Mouse (Mus musculus) hindbrain, embryonic 11.5 days (tissue): ENCODE measurements at regions not wholly inside any gene's neighbourhood (a gene's known extent, or its start where the extent isn't known, plus 50 kb on each side); places are given as distances from the start of the nearest gene placed in this dataset.

ENCODE experiments used
- ATAC-seq: fragments of 200-750 bp; cut with Nextera tagmentation; 2 replicates; pipeline ENCODE4 v1.8.0; 2017; ENCODE audit warnings: mild to moderate bottlenecking, moderate TSS enrichment, moderate library complexity; ENCODE audit not compliant: low FRiP score
- DNase-seq: peaks from one replicate; pipeline ENCODE4 v3.0.0-alpha.2; 2015; ENCODE audit warnings: low spot score
- H3K27ac ChIP-seq: fragments of 300-500 bp; sonication (generic); 2 replicates; pipeline ENCODE4 v1.5.1; 2014; ENCODE audit warnings: mild to moderate bottlenecking, low read depth, low read length
- H3K27me3 ChIP-seq: fragments of 300-500 bp; sonication (generic); 2 replicates; pipeline ENCODE4 v1.6.1; 2014; ENCODE audit warnings: mild to moderate bottlenecking, low read length, moderate library complexity, mixed read lengths; ENCODE audit not compliant: control insufficient read depth, insufficient read depth
- H3K36me3 ChIP-seq: fragments of 300-500 bp; sonication (generic); 2 replicates; pipeline ENCODE4 v1.6.1; 2014; ENCODE audit warnings: mild to moderate bottlenecking, low read length, moderate library complexity, mixed read lengths; ENCODE audit not compliant: control insufficient read depth, insufficient read depth
- H3K4me1 ChIP-seq: fragments of 300-500 bp; sonication (generic); replicated peaks from 2 replicates; pipeline ENCODE4 v1.6.1; 2014; ENCODE audit warnings: low read length, mixed read lengths; ENCODE audit not compliant: control insufficient read depth, insufficient read depth
- H3K4me2 ChIP-seq: fragments of 300-500 bp; sonication (generic); replicated peaks from 2 replicates; pipeline ENCODE4 v1.6.1; 2014; ENCODE audit warnings: mild to moderate bottlenecking, low read depth, low read length
- H3K4me3 ChIP-seq: fragments of 300-500 bp; sonication (generic); 2 replicates; pipeline ENCODE4 v1.5.1; 2014; ENCODE audit warnings: low read depth, low read length
- H3K9ac ChIP-seq: fragments of 300-500 bp; sonication (generic); 2 replicates; pipeline ENCODE4 v1.6.1; 2014; ENCODE audit warnings: low read depth, low read length
- H3K9me3 ChIP-seq: fragments of 300-500 bp; sonication (generic); 2 replicates; pipeline ENCODE4 v1.6.1; 2016; ENCODE audit warnings: low read length; ENCODE audit not compliant: control insufficient read depth
- WGBS: fragments of 180-500 bp; shearing (Covaris S2); extraction: QIAGEN DNeasy Blood & Tissue Kit; methylation state at CpG from one replicate; pipeline ENCODE4 v1.1.7; 2014; 5-methylcytosine and 5-hydroxymethylcytosine counted together

DNA sequence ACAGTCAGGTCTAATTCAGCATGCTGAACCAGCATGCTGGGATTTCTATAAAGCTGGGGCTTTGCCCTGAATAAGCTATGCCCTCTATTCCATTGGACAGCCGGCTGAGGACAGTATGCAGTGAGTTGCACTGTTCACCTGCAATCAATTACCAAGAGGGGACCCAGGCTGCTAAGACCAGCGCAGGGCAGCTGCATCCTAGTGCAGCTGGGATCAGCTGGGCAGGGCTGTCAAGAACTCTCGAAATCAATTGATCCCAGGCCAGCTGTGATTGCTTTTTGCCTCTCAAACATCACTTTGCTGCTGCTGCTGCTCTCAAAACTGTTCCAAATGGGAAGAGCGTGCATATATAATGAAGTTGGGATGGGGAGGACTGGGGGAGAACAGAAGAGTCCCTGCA, 196.3 kb upstream of the Ferd3l start:
- no peak overlapping the region for H3K4me2 ChIP-seq
- WGBS: 48% methylated on average over 4 of the region's 4 CpGs
- no peak overlapping the region for H3K4me3 ChIP-seq
- H3K27ac ChIP-seq: no peak overlapping the region
- no peaks in the 10 kb centered on the region for H3K36me3 ChIP-seq
- no peaks in the 10 kb centered on the region for H3K9me3 ChIP-seq
- DNase-seq: peak; percentile 29
- H3K9ac ChIP-seq: no peak overlapping the region
- no peaks in the 10 kb centered on the region for H3K27me3 ChIP-seq
- ATAC-seq: peak; percentile 77
- H3K4me1 ChIP-seq: no peaks in the 10 kb centered on the region

DNA sequence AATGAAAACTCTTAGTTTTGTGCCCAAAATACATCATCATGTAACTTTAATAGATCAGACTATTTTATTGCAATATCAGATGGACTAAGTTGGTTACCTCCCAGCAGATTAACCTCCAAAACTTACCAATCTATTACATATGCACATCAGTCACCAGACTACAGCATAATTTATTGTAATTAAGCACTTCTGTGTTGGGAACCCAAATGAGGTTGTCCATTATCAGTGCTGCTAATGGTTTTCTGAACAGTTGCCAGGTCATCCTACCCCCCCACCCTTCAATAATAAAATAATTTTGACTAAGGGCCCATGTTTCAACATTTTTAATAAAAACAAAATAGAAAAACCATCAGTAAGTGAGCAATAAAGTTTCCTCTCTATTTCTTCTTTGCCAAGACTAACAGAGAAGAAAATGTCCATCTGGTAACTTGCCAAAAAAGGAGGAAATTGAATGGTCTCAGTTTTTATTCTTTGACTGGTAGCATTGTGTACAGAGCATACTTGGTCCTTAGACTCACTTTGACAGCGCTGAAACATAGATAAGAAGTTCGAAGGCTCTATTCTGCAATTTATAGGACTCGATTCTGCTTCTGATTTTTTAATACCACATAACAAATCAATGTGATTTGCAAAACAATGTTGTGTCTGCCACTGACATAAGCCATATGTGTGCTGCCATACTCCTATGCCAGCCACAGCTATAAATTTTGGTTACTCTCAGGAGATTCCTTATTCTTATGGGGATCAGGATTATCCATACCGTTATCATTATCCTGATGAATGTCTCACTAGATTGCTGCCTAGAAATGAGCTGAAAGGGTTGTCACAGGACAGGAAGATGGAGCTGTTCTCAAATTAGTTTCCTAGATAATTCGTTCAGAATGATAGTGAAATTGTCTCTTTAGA, 152.4 kb upstream of the Ferd3l start:
- ATAC-seq (no peak), DNase-seq (no peak)
- Histone ChIP-seq H3K9me3 (no peaks in the 10 kb centered on the region), H3K27me3 (no peaks in the 10 kb centered on the region), H3K4me2 (no peak overlapping the region), H3K27ac (no peak overlapping the region), H3K36me3 (no peaks in the 10 kb centered on the region), H3K4me3 (no peak overlapping the region), H3K9ac (no peak overlapping the region), H3K4me1 (no peaks in the 10 kb centered on the region)
- 78% methylated on average over 5 of the region's 5 CpGs for WGBS

GRCm38 (mm10) chr12:33778477-33778876, 149.7 kb upstream of the Ferd3l start:
- DNase-seq: peak; percentile 27
- no peaks in the 10 kb centered on the region for H3K27me3 ChIP-seq
- no peak overlapping the region for H3K4me3 ChIP-seq
- 23% methylated on average over 4 of the region's 4 CpGs for WGBS
- no peak overlapping the region for H3K9ac ChIP-seq
- H3K36me3 ChIP-seq: no peaks in the 10 kb centered on the region
- H3K4me2 ChIP-seq: no peak overlapping the region
- ATAC-seq: peak; percentile 65
- H3K9me3 ChIP-seq: no peaks in the 10 kb centered on the region
- H3K27ac ChIP-seq: no peak overlapping the region
- H3K4me1 ChIP-seq: no peaks in the 10 kb centered on the region

DNA sequence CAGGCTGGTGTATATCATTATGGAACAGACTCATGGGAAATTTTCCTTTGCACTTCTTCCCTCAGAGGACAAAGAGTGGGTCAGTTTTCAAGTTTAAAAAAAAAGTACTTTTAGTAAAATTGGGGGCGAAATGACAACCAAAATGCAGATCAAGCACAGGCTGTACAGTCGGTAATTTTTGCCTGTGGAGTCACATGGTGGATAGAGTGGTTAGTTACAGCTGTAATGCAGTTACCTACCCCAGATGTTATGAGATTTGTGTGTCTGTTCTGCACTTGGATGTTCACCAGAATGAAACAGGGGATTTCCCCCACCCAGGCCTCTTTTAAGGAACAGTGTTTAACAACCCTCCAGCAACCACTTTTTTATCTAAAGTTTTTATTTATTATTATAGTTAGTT, 148.3 kb upstream of the Ferd3l start:
- no peak overlapping the region for H3K4me3 ChIP-seq
- H3K36me3 ChIP-seq: no peaks in the 10 kb centered on the region
- no peak for DNase-seq
- H3K9me3 ChIP-seq: no peaks in the 10 kb centered on the region
- H3K27me3 ChIP-seq: no peaks in the 10 kb centered on the region
- H3K4me2 ChIP-seq: no peak overlapping the region
- H3K4me1 ChIP-seq: no peaks in the 10 kb centered on the region
- ATAC-seq: no peak
- H3K27ac ChIP-seq: no peak overlapping the region
- WGBS: 78% methylated on average over 2 of the region's 2 CpGs
- no peak overlapping the region for H3K9ac ChIP-seq

GRCm38 (mm10) chr12:33804206-33804791, 123.9 kb upstream of the Ferd3l start:
- no peaks in the 10 kb centered on the region for H3K9me3 ChIP-seq
- H3K4me2 ChIP-seq: no peak overlapping the region
- ATAC-seq: no peak
- no peaks in the 10 kb centered on the region for H3K36me3 ChIP-seq
- no peaks in the 10 kb centered on the region for H3K4me1 ChIP-seq
- no peak overlapping the region for H3K9ac ChIP-seq
- WGBS: 75% methylated on average over 10 of the region's 10 CpGs
- H3K4me3 ChIP-seq: no peak overlapping the region
- no peak overlapping the region for H3K27ac ChIP-seq
- no peaks in the 10 kb centered on the region for H3K27me3 ChIP-seq
- DNase-seq: no peak

DNA sequence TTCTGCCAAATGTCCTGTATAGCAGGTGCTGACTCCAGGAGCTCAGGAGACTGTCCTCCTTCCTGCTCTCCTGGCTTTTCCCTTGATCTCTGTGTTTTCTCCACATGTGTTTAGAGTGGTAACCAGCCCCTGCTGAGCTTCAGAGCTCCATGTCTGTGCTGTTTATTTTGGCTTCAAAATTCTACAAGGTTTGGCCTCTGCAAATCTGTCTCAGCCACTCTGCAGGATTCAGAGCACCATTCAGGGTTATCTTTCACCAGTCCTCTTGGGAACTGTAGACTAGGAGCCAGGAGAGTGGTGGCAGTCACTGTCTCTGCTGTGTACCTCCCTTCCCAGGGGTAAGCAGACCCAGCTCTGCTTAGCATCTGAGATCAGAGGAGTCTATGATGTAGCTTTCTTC, 102.7 kb upstream of the Ferd3l start:
- no peak overlapping the region for H3K27ac ChIP-seq
- H3K4me3 ChIP-seq: no peak overlapping the region
- H3K9me3 ChIP-seq: no peaks in the 10 kb centered on the region
- H3K27me3 ChIP-seq: no peaks in the 10 kb centered on the region
- no peaks in the 10 kb centered on the region for H3K36me3 ChIP-seq
- H3K4me2 ChIP-seq: no peak overlapping the region
- no peak for ATAC-seq
- no peaks in the 10 kb centered on the region for H3K4me1 ChIP-seq
- H3K9ac ChIP-seq: no peak overlapping the region
- DNase-seq: no peak

DNA sequence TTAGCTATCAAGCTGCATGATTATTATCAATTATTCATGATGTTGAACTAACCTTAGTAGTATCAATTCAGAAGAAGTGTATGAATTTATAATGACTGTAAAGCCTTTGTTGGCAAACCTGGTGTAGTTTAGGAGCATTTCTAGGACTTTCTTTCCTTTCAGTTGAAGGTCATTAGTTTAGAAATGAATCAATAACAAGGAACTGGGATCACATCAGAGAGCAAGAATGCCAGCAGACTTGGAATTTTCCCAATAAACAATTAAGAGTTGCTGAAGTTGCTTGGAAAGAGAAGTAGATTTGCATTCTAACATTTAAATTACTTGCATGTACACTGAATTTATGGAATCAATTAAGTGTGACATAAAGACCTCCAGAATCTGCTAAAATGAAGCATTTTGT, 79.1 kb upstream of the Ferd3l start:
- no peaks in the 10 kb centered on the region for H3K27me3 ChIP-seq
- no peaks in the 10 kb centered on the region for H3K9me3 ChIP-seq
- H3K4me2 ChIP-seq: no peak overlapping the region
- no peak overlapping the region for H3K27ac ChIP-seq
- ATAC-seq: no peak
- no peaks in the 10 kb centered on the region for H3K36me3 ChIP-seq
- no peaks in the 10 kb centered on the region for H3K4me1 ChIP-seq
- H3K4me3 ChIP-seq: no peak overlapping the region
- no peak overlapping the region for H3K9ac ChIP-seq
- no peak for DNase-seq

DNA sequence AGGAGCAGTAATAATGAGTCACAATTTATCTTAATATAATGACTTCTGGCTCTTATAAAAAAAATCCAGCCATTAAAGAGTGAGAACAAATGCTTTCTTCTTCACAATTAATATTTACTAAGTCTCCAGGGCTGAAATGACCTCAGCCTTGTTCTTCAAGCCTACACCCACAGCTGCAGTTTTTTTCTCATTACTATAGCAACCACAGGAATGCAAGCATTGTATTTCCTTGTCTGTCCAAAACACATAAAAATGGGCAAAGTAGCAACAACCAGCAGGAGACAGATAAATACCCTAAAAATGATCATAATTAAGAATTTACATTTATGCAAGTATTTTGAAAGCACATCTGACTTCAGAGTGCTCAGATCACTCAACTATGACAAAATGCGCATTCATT, 76.5 kb upstream of the Ferd3l start:
- ATAC-seq (no peak), DNase-seq (peak; percentile 37)
- H3K4me2 ChIP-seq: no peak overlapping the region
- H3K4me1 ChIP-seq: no peaks in the 10 kb centered on the region
- no peaks in the 10 kb centered on the region for H3K27me3 ChIP-seq
- H3K27ac ChIP-seq: no peak overlapping the region
- H3K36me3 ChIP-seq: no peaks in the 10 kb centered on the region
- 71% methylated on average over 1 of the region's 1 CpGs for WGBS
- no peaks in the 10 kb centered on the region for H3K9me3 ChIP-seq
- H3K4me3 ChIP-seq: no peak overlapping the region
- H3K9ac ChIP-seq: no peak overlapping the region
